ENCODE assay signal across 8 mouse cellular contexts in the genomic region with DNA sequence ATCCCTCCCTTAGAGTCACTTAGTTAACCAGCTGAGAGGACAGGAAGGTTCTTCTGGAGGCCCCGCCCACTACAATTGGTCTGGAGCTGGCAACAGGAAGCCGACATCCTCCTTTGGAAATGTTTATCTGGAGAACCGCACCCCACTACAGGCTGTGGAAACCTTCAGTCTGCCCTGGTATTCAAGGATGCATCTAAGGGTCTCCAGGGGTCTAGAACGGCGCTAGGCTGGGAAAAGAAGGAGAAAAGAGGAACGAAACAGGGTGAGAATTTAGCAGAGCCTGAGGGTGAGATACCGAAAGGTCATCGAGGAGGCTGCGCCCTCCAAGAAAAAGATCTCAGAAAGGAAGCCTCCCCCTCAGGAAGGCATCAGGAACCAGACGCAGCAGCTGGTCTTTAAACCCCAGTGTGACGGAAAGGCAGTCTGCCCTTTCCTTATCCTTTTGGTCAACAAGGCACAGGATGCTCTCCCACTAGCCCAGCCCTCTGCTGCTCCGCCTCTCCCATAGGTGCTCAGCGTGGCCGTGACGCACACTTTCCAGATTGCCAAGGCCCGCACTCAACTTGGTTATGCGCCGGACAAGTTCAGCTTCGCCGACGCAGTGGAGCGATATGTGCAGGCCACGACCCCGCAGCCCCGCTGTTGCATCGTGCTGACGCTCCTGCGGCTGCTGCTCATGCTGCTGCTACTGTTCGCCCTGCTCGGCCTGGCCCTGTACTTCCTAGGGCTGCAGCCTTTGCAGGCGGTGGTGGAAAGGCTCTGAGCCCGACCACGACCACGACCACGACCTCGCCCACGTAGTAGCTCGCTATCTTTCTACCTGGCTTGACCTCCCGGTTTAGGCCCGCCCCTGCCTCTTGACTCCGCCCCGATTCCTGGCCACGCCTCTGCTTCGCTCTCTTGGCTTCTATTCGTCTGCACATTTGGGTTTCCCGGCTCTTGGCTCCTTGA. TPM values are rescaled to one million over a fixed set of nuclear protein-coding genes. Genes with fewer than 3 reads are reported as not detected.
DNase-seq lines count a peak whose midpoint lies in the region; ATAC-seq and TF ChIP-seq lines count a peak whose summit lies in the region.

No protein-coding gene starts in this region.

- peaks cover 21% of the 10 kb centered on the region; the same call in 1 of the 2 replicates for H3K4me1 ChIP-seq in embryonic facial prominence, embryonic 15.5 days
- H3K4me1 ChIP-seq in heart, embryonic 13.5 days, result peaks cover 21% of the 10 kb centered on the region
- peaks cover 14% of the 10 kb centered on the region; the same call in 1 of the 2 replicates for H3K4me1 ChIP-seq in kidney, embryonic 16.5 days (ENCODE audit: insufficient read depth, low read length)
- peaks cover 3% of the 10 kb centered on the region for H3K4me1 ChIP-seq in lung, adult 2 months (ENCODE audit: control insufficient read depth, insufficient read depth, low read length)
- H3K4me1 ChIP-seq in neural tube, embryonic 14.5 days (ENCODE audit: control insufficient read depth, insufficient read depth, low read length), result 0 out of 2 replicates have a peak, but pooled peaks cover 6% of the 10 kb centered on the region

- 1% methylated on average over 46 of the region's 46 CpGs for WGBS in embryonic facial prominence, embryonic 15.5 days
- 2% methylated on average over 46 of the region's 46 CpGs for WGBS in heart, embryonic 13.5 days
- under 1% methylated on average over 46 of the region's 46 CpGs for WGBS in kidney, embryonic 16.5 days
- under 1% methylated on average over 46 of the region's 46 CpGs for WGBS in lung, adult 2 months
- WGBS in neural tube, embryonic 14.5 days, result 1% methylated on average over 46 of the region's 46 CpGs

- peaks cover 7% of the 10 kb centered on the region; the same call in 1 of the 2 replicates for H3K27me3 ChIP-seq in embryonic facial prominence, embryonic 15.5 days
- H3K27me3 ChIP-seq in heart, embryonic 13.5 days (replicated peaks), result peaks cover 21% of the 10 kb centered on the region; the same call in 1 of the 2 replicates
- no peaks in the 10 kb centered on the region for H3K27me3 ChIP-seq in kidney, embryonic 16.5 days (ENCODE audit: insufficient read depth, low read length)
- H3K27me3 ChIP-seq in neural tube, embryonic 14.5 days (ENCODE audit: control insufficient read depth, insufficient read depth, low read length), result peaks cover 6% of the 10 kb centered on the region; the same call in 1 of the 2 replicates

- no peaks in the 10 kb centered on the region for H3K36me3 ChIP-seq in embryonic facial prominence, embryonic 15.5 days
- no peaks in the 10 kb centered on the region for H3K36me3 ChIP-seq in heart, embryonic 13.5 days
- no peaks in the 10 kb centered on the region for H3K36me3 ChIP-seq in kidney, embryonic 16.5 days (ENCODE audit: insufficient read depth, low read length)
- H3K36me3 ChIP-seq in neural tube, embryonic 14.5 days (ENCODE audit: control insufficient read depth, insufficient read depth, low read length), result no peaks in the 10 kb centered on the region

- DNase-seq in CD4-positive helper T cell, adult 2 months (ENCODE audit: low read depth, low spot score), result peak; percentile 74
- peak; percentile 81 for DNase-seq in adrenal gland, postnatal 14 days
- DNase-seq in lung, adult 2 months, result peak; percentile 80
- peak; percentile 44 for DNase-seq in thymus, postnatal 0 days (ENCODE audit: low spot score)

- H3K9me3 ChIP-seq in embryonic facial prominence, embryonic 15.5 days (replicated peaks), result no peaks in the 10 kb centered on the region
- no peaks in the 10 kb centered on the region for H3K9me3 ChIP-seq in heart, embryonic 13.5 days
- no peaks in the 10 kb centered on the region for H3K9me3 ChIP-seq in kidney, embryonic 16.5 days (ENCODE audit: low read length)
- H3K9me3 ChIP-seq in neural tube, embryonic 14.5 days (ENCODE audit: control insufficient read depth, low read length), result no peaks in the 10 kb centered on the region

- ATAC-seq in embryonic facial prominence, embryonic 15.5 days (ENCODE audit: insufficient number of reproducible peaks, low FRiP score, low TSS enrichment, low read depth), result peak; percentile 40; the same call in 1 of the 2 replicates
- peak; percentile 56 for ATAC-seq in heart, embryonic 13.5 days (ENCODE audit: extremely low read depth, insufficient number of reproducible peaks, low FRiP score, low TSS enrichment)
- peak; percentile 39 for ATAC-seq in kidney, embryonic 16.5 days (ENCODE audit: low FRiP score, low TSS enrichment)
- ATAC-seq in neural tube, embryonic 14.5 days (ENCODE audit: low read depth), result peak; percentile 11; the same call in 1 of the 2 replicates

- TF ChIP-seq CTCF in lung, adult 2 months (IDR thresholded peaks at IDR 0.05; ENCODE audit: insufficient read depth, low read length), result no peak

- H3K4me3 ChIP-seq in embryonic facial prominence, embryonic 15.5 days (replicated peaks), result peak overlapping the region; percentile 60
- H3K4me3 ChIP-seq in heart, embryonic 13.5 days, result peak overlapping the region; percentile 70
- H3K4me3 ChIP-seq in kidney, embryonic 16.5 days (ENCODE audit: low read length), result peak overlapping the region; percentile 65
- peak overlapping the region; percentile 72 for H3K4me3 ChIP-seq in lung, adult 2 months (replicated peaks; ENCODE audit: extremely low read depth, low read depth, low read length)
- H3K4me3 ChIP-seq in neural tube, embryonic 14.5 days (ENCODE audit: low read depth, low read length), result peak overlapping the region; percentile 42

- H3K4me2 ChIP-seq in embryonic facial prominence, embryonic 15.5 days (replicated peaks), result peak overlapping the region; percentile 95
- H3K4me2 ChIP-seq in heart, embryonic 13.5 days, result peak overlapping the region; percentile 97
- peak overlapping the region; percentile 89 for H3K4me2 ChIP-seq in kidney, embryonic 16.5 days (replicated peaks; ENCODE audit: low read depth, low read length)
- peak overlapping the region; percentile 91 for H3K4me2 ChIP-seq in neural tube, embryonic 14.5 days (ENCODE audit: low read depth, low read length)

- peak; percentile 66; the same call in 1 of the 2 replicates for TF ChIP-seq POLR2A in lung, adult 2 months (IDR thresholded peaks at IDR 0.05; ENCODE audit: borderline replicate concordance, extremely low read depth, low read depth, low read length)

- peak overlapping the region; percentile 37 for H3K9ac ChIP-seq in embryonic facial prominence, embryonic 15.5 days
- peak overlapping the region; percentile 82 for H3K9ac ChIP-seq in heart, embryonic 13.5 days
- peak overlapping the region; percentile 64 for H3K9ac ChIP-seq in kidney, embryonic 16.5 days (replicated peaks; ENCODE audit: low read length)
- peak overlapping the region; percentile 33 for H3K9ac ChIP-seq in neural tube, embryonic 14.5 days (replicated peaks; ENCODE audit: low read depth, low read length)

- peak overlapping the region; percentile 69 for H3K27ac ChIP-seq in embryonic facial prominence, embryonic 15.5 days (replicated peaks)
- peak overlapping the region; percentile 85 for H3K27ac ChIP-seq in heart, embryonic 13.5 days (replicated peaks)
- peak overlapping the region; percentile 81 for H3K27ac ChIP-seq in kidney, embryonic 16.5 days (ENCODE audit: low read length)
- H3K27ac ChIP-seq in neural tube, embryonic 14.5 days (ENCODE audit: low read depth, low read length), result peak overlapping the region; percentile 4; the same call in 1 of the 2 replicates

RNA-seq across cellular contexts. Expression of a gene that starts 11.9 kb away (rescaled TPM):
- 22.4 and 25.4 TPM in 2 replicates for total RNA-seq in adrenal gland, postnatal 14 days (2021)
- polyA plus RNA-seq in embryonic facial prominence, embryonic 15.5 days (2015; fragmentation: Nextera tagmentation; extraction: Ambion mirVana), result 65.2 and 75.4 TPM in 2 replicates
- 16.3 and 16.9 TPM in 2 replicates for polyA plus RNA-seq in heart, embryonic 13.5 days (2015; fragmentation: Nextera tagmentation; extraction: Ambion mirVana)
- polyA plus RNA-seq in kidney, embryonic 16.5 days (2015; fragmentation: Nextera tagmentation; extraction: Ambion mirVana), result 27.9 and 31.1 TPM in 2 replicates
- 12.0 and 13.9 TPM in 2 replicates for polyA plus RNA-seq in lung, adult 2 months (2012; rRNA removed)
- 11.6 and 16.9 TPM in 2 replicates for polyA plus RNA-seq in neural tube, embryonic 14.5 days (2014; fragmentation: Nextera tagmentation; extraction: Ambion mirVana)
- 28.2 and 30.5 TPM in 2 replicates for polyA plus RNA-seq in thymus, postnatal 0 days (2015; fragmentation: Nextera tagmentation; extraction: Ambion mirVana)

RNA-seq across cellular contexts. Expression of a gene that starts 18.5 kb away (rescaled TPM):
- 0.60 and 0.70 TPM in 2 replicates for total RNA-seq in adrenal gland, postnatal 14 days (2021)
- polyA plus RNA-seq in embryonic facial prominence, embryonic 15.5 days (2015; fragmentation: Nextera tagmentation; extraction: Ambion mirVana), result not detected in 2 replicates
- polyA plus RNA-seq in heart, embryonic 13.5 days (2015; fragmentation: Nextera tagmentation; extraction: Ambion mirVana), result not detected in 2 replicates
- polyA plus RNA-seq in kidney, embryonic 16.5 days (2015; fragmentation: Nextera tagmentation; extraction: Ambion mirVana), result not detected in 2 replicates
- polyA plus RNA-seq in lung, adult 2 months (2012; rRNA removed), result 0.58 and 0.83 TPM in 2 replicates
- not detected in 2 replicates for polyA plus RNA-seq in neural tube, embryonic 14.5 days (2014; fragmentation: Nextera tagmentation; extraction: Ambion mirVana)
- polyA plus RNA-seq in thymus, postnatal 0 days (2015; fragmentation: Nextera tagmentation; extraction: Ambion mirVana), result not detected in 2 replicates

Comparison
In these comparisons a context has a peak if more than half of its experiments do, and no peak if none do; other contexts are left out.
1. Peak in every context shown above with its lines: DNase-seq, ATAC-seq, H3K4me3 ChIP-seq and H3K27ac ChIP-seq.
2. H3K27ac ChIP-seq: peak in every context shown above with its lines; median percentile 85 in heart, embryonic 13.5 days; 81 in kidney, embryonic 16.5 days; 69 in embryonic facial prominence, embryonic 15.5 days; 4 in neural tube, embryonic 14.5 days.